In genomic region chr17:87133823-87134222, GRCm38 (mm10) we compare ENCODE assay signal across 10 mouse cellular contexts. TPM values are rescaled to one million over a fixed set of nuclear protein-coding genes. Genes with fewer than 3 reads are reported as not detected.
DNase-seq lines count a peak whose midpoint lies in the region; ATAC-seq and TF ChIP-seq lines count a peak whose summit lies in the region.
"Had no signal": no experiment of that assay in that cellular context is flagged by ENCODE, and none has a peak within 500 bp of the region (broad histone marks: within the 10 kb centered on the region; RNA-seq: fewer than 3 reads in every experiment).

No protein-coding gene starts in this region.

- H3K9ac ChIP-seq in kidney, postnatal 0 days (ENCODE audit: low read depth, low read length), result no peak overlapping the region
- H3K9ac ChIP-seq in kidney, embryonic 16.5 days (replicated peaks; ENCODE audit: low read length), result no peak overlapping the region
- no peak overlapping the region for H3K9ac ChIP-seq in lung, embryonic 16.5 days (ENCODE audit: low read length)
- H3K9ac ChIP-seq: embryonic facial prominence, embryonic 15.5 days; liver, embryonic 12.5 days had no signal

- no peak overlapping the region for H3K27ac ChIP-seq in kidney, postnatal 0 days
- no peak overlapping the region for H3K27ac ChIP-seq in kidney, embryonic 16.5 days (ENCODE audit: low read length)
- no peak overlapping the region for H3K27ac ChIP-seq in lung, embryonic 16.5 days (ENCODE audit: low read length)
- H3K27ac ChIP-seq: embryonic facial prominence, embryonic 15.5 days; liver, embryonic 12.5 days had no signal

- ATAC-seq in kidney, postnatal 0 days (replicated peaks; ENCODE audit: low FRiP score, low read depth), result no peak
- ATAC-seq in kidney, embryonic 16.5 days (ENCODE audit: low FRiP score, low TSS enrichment), result no peak
- ATAC-seq in lung, embryonic 16.5 days (ENCODE audit: low read depth), result peak; percentile 56; the same call in 1 of the 2 replicates
- ATAC-seq: liver, embryonic 12.5 days had no signal

- no peaks in the 10 kb centered on the region for H3K9me3 ChIP-seq in kidney, postnatal 0 days (replicated peaks; ENCODE audit: low read length)
- H3K9me3 ChIP-seq in kidney, embryonic 16.5 days (ENCODE audit: low read length), result no peaks in the 10 kb centered on the region
- no peaks in the 10 kb centered on the region for H3K9me3 ChIP-seq in lung, embryonic 16.5 days (ENCODE audit: control insufficient read depth, low read length)
- H3K9me3 ChIP-seq: embryonic facial prominence, embryonic 15.5 days; liver, embryonic 12.5 days had no signal

- peak; percentile 33 for DNase-seq in adrenal gland, adult 2 months
- no peak for DNase-seq in adrenal gland, adult 18-20 months (ENCODE audit: low spot score in 2 of 2)
- DNase-seq in kidney, postnatal 0 days (ENCODE audit: low spot score), result peak; percentile 41
- peak; percentile 50 for DNase-seq in embryo, embryonic 11 days
- no peak for DNase-seq in natural killer cell, adult 2 months (ENCODE audit: low spot score in 2 of 2)
- no peak for DNase-seq in liver

- peaks cover 15% of the 10 kb centered on the region; the same call in 1 of the 2 replicates for H3K36me3 ChIP-seq in kidney, postnatal 0 days (ENCODE audit: insufficient read depth, low read length)
- H3K36me3 ChIP-seq in kidney, embryonic 16.5 days (ENCODE audit: insufficient read depth, low read length), result peaks cover 17% of the 10 kb centered on the region
- peaks cover 12% of the 10 kb centered on the region for H3K36me3 ChIP-seq in lung, embryonic 16.5 days (ENCODE audit: control insufficient read depth, insufficient read depth, low read length)

- peak; percentile 27; the same call in 1 of the 2 replicates for TF ChIP-seq CTCF in kidney, postnatal 0 days (IDR thresholded peaks at IDR 0.05; ENCODE audit: low read depth)

- H3K4me1 ChIP-seq in kidney, postnatal 0 days (replicated peaks; ENCODE audit: insufficient read depth, low read length), result no peaks in the 10 kb centered on the region
- H3K4me1 ChIP-seq in kidney, embryonic 16.5 days (ENCODE audit: insufficient read depth, low read length), result no peaks in the 10 kb centered on the region
- no peaks in the 10 kb centered on the region for H3K4me1 ChIP-seq in lung, embryonic 16.5 days (replicated peaks; ENCODE audit: control insufficient read depth, insufficient read depth, low read length)
- H3K4me1 ChIP-seq: liver, embryonic 12.5 days had no signal

- H3K4me2 ChIP-seq in kidney, postnatal 0 days (ENCODE audit: low read length), result no peak overlapping the region
- H3K4me2 ChIP-seq in kidney, embryonic 16.5 days (replicated peaks; ENCODE audit: low read depth, low read length), result no peak overlapping the region
- H3K4me2 ChIP-seq in lung, embryonic 16.5 days (ENCODE audit: low read depth, low read length), result no peak overlapping the region
- H3K4me2 ChIP-seq: embryonic facial prominence, embryonic 15.5 days; liver, embryonic 12.5 days had no signal

- 78% methylated on average over 23 of the region's 23 CpGs for WGBS in kidney, postnatal 0 days
- 74% methylated on average over 23 of the region's 23 CpGs for WGBS in kidney, embryonic 16.5 days
- WGBS in lung, embryonic 16.5 days, result 71% methylated on average over 23 of the region's 23 CpGs

- H3K4me3 ChIP-seq in kidney, postnatal 0 days (replicated peaks; ENCODE audit: low read depth, low read length), result no peak overlapping the region
- H3K4me3 ChIP-seq in kidney, embryonic 16.5 days (ENCODE audit: low read length), result no peak overlapping the region
- no peak overlapping the region for H3K4me3 ChIP-seq in lung, embryonic 16.5 days (ENCODE audit: low read length)
- H3K4me3 ChIP-seq: embryonic facial prominence, embryonic 15.5 days; liver, embryonic 12.5 days had no signal

- no peaks in the 10 kb centered on the region for H3K27me3 ChIP-seq in kidney, postnatal 0 days (ENCODE audit: insufficient read depth, low read length)
- no peaks in the 10 kb centered on the region for H3K27me3 ChIP-seq in kidney, embryonic 16.5 days (ENCODE audit: insufficient read depth, low read length)
- no peaks in the 10 kb centered on the region for H3K27me3 ChIP-seq in lung, embryonic 16.5 days (ENCODE audit: control insufficient read depth, insufficient read depth, low read depth, low read length)
- H3K27me3 ChIP-seq: embryonic facial prominence, embryonic 15.5 days; liver, embryonic 12.5 days had no signal

RNA-seq across cellular contexts. Expression of gene Socs5, which starts 26.3 kb away (rescaled TPM):
- total RNA-seq in adrenal gland, adult 2 months (2021), result 10 to 100 TPM; 60.2 to 96.4 TPM
- 63.5 and 68.3 TPM in 2 replicates for polyA plus RNA-seq in adrenal gland, adult 2 months (2012; rRNA removed)
- total RNA-seq in adrenal gland, adult 18-20 months (2021), result 10 to 100 TPM; 71.3 to 76.9 TPM
- 15.6 and 15.7 TPM in 2 replicates for polyA plus RNA-seq in kidney, postnatal 0 days (2015; fragmentation: Nextera tagmentation; extraction: Ambion mirVana)
- polyA plus RNA-seq in kidney, embryonic 16.5 days (2015; fragmentation: Nextera tagmentation; extraction: Ambion mirVana), result 14.7 and 15.6 TPM in 2 replicates
- 10.5 and 11.6 TPM in 2 replicates for polyA plus RNA-seq in lung, embryonic 16.5 days (2015; fragmentation: Nextera tagmentation; extraction: Ambion mirVana)

Comparison
In these comparisons a context has a peak if more than half of its experiments do, and no peak if none do; other contexts are left out.
1. DNase-seq: peak in adrenal gland, adult 2 months (single experiment), kidney, postnatal 0 days (single experiment) and embryo, embryonic 11 days (single experiment); none in adrenal gland, adult 18-20 months (0 of 2), natural killer cell, adult 2 months (0 of 2) and liver (single experiment).